In genomic region chr1:181352367-181353199, GRCm38 (mm10) we compare ENCODE assay signal across 9 mouse cellular contexts. TPM values are rescaled to one million over a fixed set of nuclear protein-coding genes. Genes with fewer than 3 reads are reported as not detected.
DNase-seq lines count a peak whose midpoint lies in the region; ATAC-seq and TF ChIP-seq lines count a peak whose summit lies in the region.
"Had no signal": no experiment of that assay in that cellular context is flagged by ENCODE, and none has a peak within 500 bp of the region (broad histone marks: within the 10 kb centered on the region; RNA-seq: fewer than 3 reads in every experiment).

Cnih3 (plus strand) TSS chr1:181352628.

- peak within 1 kb of the TSS; percentile 62 for H3K9ac ChIP-seq in kidney, embryonic 15.5 days
- H3K9ac ChIP-seq in liver, embryonic 12.5 days, result peak within 1 kb of the TSS; percentile 41; the same call in 1 of the 2 replicates

- no peaks in the 10 kb centered on the region for H3K9me3 ChIP-seq in kidney, embryonic 15.5 days (replicated peaks)
- no peaks in the 10 kb centered on the region for H3K9me3 ChIP-seq in liver, embryonic 12.5 days (replicated peaks)
- H3K9me3 ChIP-seq: G1E had no signal

- peak; percentile 38 to 59 for DNase-seq in cerebellum, postnatal 25 days
- no peak for DNase-seq in cerebellum, adult 11 months
- DNase-seq in brain, adult 2 months (ENCODE audit: low read depth, low spot score), result peak; percentile 72
- peak; percentile 57 to 59 for DNase-seq in frontal cortex, postnatal 36 days (ENCODE audit: low spot score in 2 of 2)
- peak; percentile 55 for DNase-seq in thymus, postnatal 0 days (ENCODE audit: low spot score)

- peak; percentile 63 for ATAC-seq in kidney, embryonic 15.5 days (replicated peaks; ENCODE audit: low FRiP score)
- peak; percentile 32 for ATAC-seq in liver, embryonic 12.5 days

- no peak within 1 kb of the TSS for H3K27ac ChIP-seq in kidney, embryonic 15.5 days
- no peak within 1 kb of the TSS for H3K27ac ChIP-seq in liver, embryonic 12.5 days

- H3K27me3 ChIP-seq in kidney, embryonic 15.5 days, result peaks cover 75% of the 10 kb centered on the region
- H3K27me3 ChIP-seq in liver, embryonic 12.5 days (replicated peaks), result peaks cover 90% of the 10 kb centered on the region
- H3K27me3 ChIP-seq in myocyte (ENCODE audit: control insufficient read depth, insufficient read depth, insufficient read length), result no peaks in the 10 kb centered on the region

- H3K79me2 ChIP-seq in myocyte (ENCODE audit: control insufficient read depth, insufficient read depth), result no peaks in the 10 kb centered on the region

- no peaks in the 10 kb centered on the region for H3K36me3 ChIP-seq in kidney, embryonic 15.5 days
- no peaks in the 10 kb centered on the region for H3K36me3 ChIP-seq in liver, embryonic 12.5 days
- no peaks in the 10 kb centered on the region for H3K36me3 ChIP-seq in myocyte (ENCODE audit: control insufficient read depth, insufficient read depth)
- H3K36me3 ChIP-seq: G1E had no signal

- H3ac ChIP-seq in myocyte (ENCODE audit: control insufficient read depth, insufficient read length), result no peak within 1 kb of the TSS

- peak within 1 kb of the TSS; percentile 57 for H3K4me3 ChIP-seq in kidney, embryonic 15.5 days (replicated peaks)
- H3K4me3 ChIP-seq in liver, embryonic 12.5 days, result peak within 1 kb of the TSS; percentile 53
- peak within 1 kb of the TSS; percentile 0 for H3K4me3 ChIP-seq in myocyte

- WGBS in kidney, embryonic 15.5 days, result under 1% methylated on average over 77 of the region's 78 CpGs
- 1% methylated on average over 78 of the region's 78 CpGs for WGBS in liver, embryonic 12.5 days (ENCODE audit: insufficient replicate concordance)

- H3K4me2 ChIP-seq in kidney, embryonic 15.5 days, result peak within 1 kb of the TSS; percentile 99
- peak within 1 kb of the TSS; percentile 77 for H3K4me2 ChIP-seq in liver, embryonic 12.5 days
- H3K4me2 ChIP-seq in myocyte (ENCODE audit: low read depth), result peak within 1 kb of the TSS; percentile 78

- H3K4me1 ChIP-seq in kidney, embryonic 15.5 days, result peaks cover 25% of the 10 kb centered on the region
- H3K4me1 ChIP-seq in liver, embryonic 12.5 days, result peaks cover 20% of the 10 kb centered on the region

- TF ChIP-seq POLR2A in myocyte (IDR thresholded peaks at IDR 0.05; ENCODE audit: insufficient read length, low read depth), result no peak

TF ChIP-seq in myocyte, 11 proteins besides CTCF, POLR2A, EP300 and RAD21:
- TF ChIP-seq POLR2AphosphoS2 (IDR thresholded peaks at IDR 0.05; ENCODE audit: insufficient read length, low read depth) (no peak), MYOD1 (IDR thresholded peaks at IDR 0.05; ENCODE audit: control insufficient read depth in 1 of 3, insufficient read length in 2 of 3, low read depth in 2 of 3) (peak in 2 of 3 experiments; percentile 36 to 82), MYOG (IDR thresholded peaks at IDR 0.05; ENCODE audit: control insufficient read depth in 1 of 3, insufficient read depth in 1 of 3, insufficient read length in 2 of 3, low read depth in 2 of 3) (peak in 2 of 3 experiments; percentile 43 to 82)

RNA-seq across cellular contexts. Expression of gene Cnih3, which starts in this region (rescaled TPM):
- 0.10 TPM in 1 of 2 replicates, not detected in the other for polyA plus RNA-seq in kidney, embryonic 15.5 days (2015; fragmentation: Nextera tagmentation; extraction: Ambion mirVana)
- polyA plus RNA-seq in liver, embryonic 12.5 days (2016; fragmentation: Nextera tagmentation; extraction: Ambion mirVana), result 0.05 TPM in 2 replicates
- polyA plus RNA-seq in myocyte (2012; fragmentation: generic; extraction: Trizol), result 0.37 TPM
- 0.10 TPM in 1 of 2 replicates, not detected in the other for polyA plus RNA-seq in thymus, postnatal 0 days (2015; fragmentation: Nextera tagmentation; extraction: Ambion mirVana)
- polyA plus RNA-seq: G1E had no signal

Comparison
In these comparisons a context has a peak if more than half of its experiments do, and no peak if none do; other contexts are left out.
1. Peak in ATAC-seq, H3K4me3 ChIP-seq, H3K9ac ChIP-seq and H3K4me2 ChIP-seq in kidney, embryonic 15.5 days; RNA of the gene not detected or under 1 TPM.
2. Peak in ATAC-seq, H3K4me3 ChIP-seq, H3K9ac ChIP-seq and H3K4me2 ChIP-seq in liver, embryonic 12.5 days; RNA of the gene not detected or under 1 TPM.
3. Peak in DNase-seq in thymus, postnatal 0 days; RNA of the gene not detected or under 1 TPM.
4. H3K4me3 ChIP-seq: peak in every context shown above with its lines; median percentile 57 in kidney, embryonic 15.5 days; 53 in liver, embryonic 12.5 days; 0 in myocyte.